In the genomic region with DNA sequence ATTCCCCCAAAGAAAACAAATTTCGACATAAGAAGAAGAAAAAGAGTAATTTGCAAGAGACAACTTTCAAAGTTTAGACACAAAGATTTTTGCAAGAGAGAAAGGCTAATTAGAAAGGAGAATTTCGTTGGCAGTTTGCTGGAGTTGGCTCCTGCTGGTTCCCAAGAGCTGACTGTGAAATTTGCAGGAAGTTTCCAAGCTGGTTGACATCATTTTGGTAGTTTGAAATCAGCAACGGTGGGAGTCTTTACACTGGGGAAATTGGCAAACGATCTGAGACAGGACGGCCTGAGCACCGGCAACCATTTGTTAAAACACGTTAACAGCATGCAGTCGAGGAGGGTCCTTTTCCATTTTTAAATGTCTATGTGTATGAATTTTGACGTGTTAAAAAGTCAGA, we compare ENCODE assay signal across 12 mouse cellular contexts.
A peak's percentile ranks its signal among the peaks of the same experiment; 100 is the strongest.
DNase-seq lines count a peak whose midpoint lies in the region; ATAC-seq and TF ChIP-seq lines count a peak whose summit lies in the region.
"Had no signal": no experiment of that assay in that cellular context is flagged by ENCODE, and none has a peak within 500 bp of the region (broad histone marks: within the 10 kb centered on the region; RNA-seq: fewer than 3 reads in every experiment).

No protein-coding gene starts in this region.

- H3K4me3 ChIP-seq in forebrain, embryonic 14.5 days (ENCODE audit: low read depth, low read length) = no peak overlapping the region
- no peak overlapping the region for H3K4me3 ChIP-seq in forebrain, embryonic 13.5 days
- H3K4me3 ChIP-seq in heart, embryonic 11.5 days (ENCODE audit: low read depth, low read length) = no peak overlapping the region
- H3K4me3 ChIP-seq in limb, embryonic 14.5 days (replicated peaks; ENCODE audit: low read length) = no peak overlapping the region
- no peak overlapping the region for H3K4me3 ChIP-seq in limb, embryonic 10.5 days
- H3K4me3 ChIP-seq: neural tube, embryonic 12.5 days had no signal

- H3K9me3 ChIP-seq in forebrain, embryonic 14.5 days (replicated peaks; ENCODE audit: control insufficient read depth, low read length) = no peaks in the 10 kb centered on the region
- H3K9me3 ChIP-seq in forebrain, embryonic 13.5 days (replicated peaks) = no peaks in the 10 kb centered on the region
- H3K9me3 ChIP-seq in heart, embryonic 11.5 days (replicated peaks; ENCODE audit: control insufficient read depth, low read length) = no peaks in the 10 kb centered on the region
- no peaks in the 10 kb centered on the region for H3K9me3 ChIP-seq in limb, embryonic 14.5 days (ENCODE audit: control insufficient read depth, low read length)
- no peaks in the 10 kb centered on the region for H3K9me3 ChIP-seq in limb, embryonic 10.5 days (replicated peaks)
- H3K9me3 ChIP-seq: neural tube, embryonic 12.5 days had no signal

- WGBS in forebrain, embryonic 14.5 days = 39% methylated on average over 9 of the region's 9 CpGs
- WGBS in forebrain, embryonic 13.5 days = 46% methylated on average over 9 of the region's 9 CpGs
- 52% methylated on average over 9 of the region's 9 CpGs for WGBS in heart, embryonic 11.5 days (ENCODE audit: insufficient replicate concordance)
- WGBS in limb, embryonic 14.5 days = 38% methylated on average over 9 of the region's 9 CpGs
- WGBS in limb, embryonic 10.5 days = 59% methylated on average over 9 of the region's 9 CpGs

- no peak overlapping the region for H3K4me2 ChIP-seq in forebrain, embryonic 14.5 days (ENCODE audit: low read length)
- H3K4me2 ChIP-seq in forebrain, embryonic 13.5 days = no peak overlapping the region
- no peak overlapping the region for H3K4me2 ChIP-seq in heart, embryonic 11.5 days
- no peak overlapping the region for H3K4me2 ChIP-seq in limb, embryonic 14.5 days (replicated peaks; ENCODE audit: low read depth, low read length, severe bottlenecking)
- H3K4me2 ChIP-seq: neural tube, embryonic 12.5 days had no signal

- intact Hi-C loops in heart, postnatal 10 days (cut with DNase I) = no loop called here

- ATAC-seq in forebrain, embryonic 14.5 days = no peak; the same call in 1 of the 2 replicates
- no peak for ATAC-seq in forebrain, embryonic 13.5 days
- ATAC-seq in heart, embryonic 11.5 days (replicated peaks; ENCODE audit: insufficient number of reproducible peaks, low FRiP score, low TSS enrichment) = no peak
- no peak for ATAC-seq in limb, embryonic 14.5 days (ENCODE audit: low FRiP score, low read depth)
- ATAC-seq: inflammation-experienced regulatory T-cells, adult 6 months had no signal

- no peaks in the 10 kb centered on the region for H3K4me1 ChIP-seq in forebrain, embryonic 14.5 days (ENCODE audit: control insufficient read depth, insufficient read depth, low read length)
- no peaks in the 10 kb centered on the region for H3K4me1 ChIP-seq in forebrain, embryonic 13.5 days
- H3K4me1 ChIP-seq in heart, embryonic 11.5 days (ENCODE audit: control insufficient read depth, insufficient read depth, low read length) = peaks cover 4% of the 10 kb centered on the region; the same call in 1 of the 2 replicates
- peaks cover 20% of the 10 kb centered on the region for H3K4me1 ChIP-seq in limb, embryonic 14.5 days (ENCODE audit: control insufficient read depth, insufficient read depth, low read length)
- H3K4me1 ChIP-seq in limb, embryonic 10.5 days = peaks cover 32% of the 10 kb centered on the region
- H3K4me1 ChIP-seq: neural tube, embryonic 12.5 days had no signal

- DNase-seq in forebrain, embryonic 14.5 days (ENCODE audit: low spot score) = peak; percentile 73
- peak; percentile 39 to 47 for DNase-seq in heart, postnatal 10 days
- DNase-seq in limb, embryonic 14.5 days (ENCODE audit: low spot score) = peak; percentile 10
- no peak for DNase-seq in limb, embryonic 10.5 days (ENCODE audit: low spot score)
- peak; percentile 25 for DNase-seq in layer of hippocampus, adult 9-11 months
- no peak for DNase-seq in adrenal gland, postnatal 10 days
- DNase-seq: cerebellum, postnatal 25 days had no signal

- no peak for TF ChIP-seq POLR2A in limb, embryonic 14.5 days (IDR thresholded peaks at IDR 0.05; ENCODE audit: borderline replicate concordance, extremely low read depth, insufficient read depth, insufficient read length)

- H3K27me3 ChIP-seq in forebrain, embryonic 14.5 days (replicated peaks; ENCODE audit: control insufficient read depth, insufficient read depth, low read length) = no peaks in the 10 kb centered on the region
- no peaks in the 10 kb centered on the region for H3K27me3 ChIP-seq in forebrain, embryonic 13.5 days
- no peaks in the 10 kb centered on the region for H3K27me3 ChIP-seq in heart, embryonic 11.5 days (ENCODE audit: control insufficient read depth, insufficient read depth, low read length)
- no peaks in the 10 kb centered on the region for H3K27me3 ChIP-seq in limb, embryonic 14.5 days (ENCODE audit: control insufficient read depth, insufficient read depth, low read length)
- H3K27me3 ChIP-seq in limb, embryonic 10.5 days (ENCODE audit: low read depth, poor library complexity, severe bottlenecking) = no peaks in the 10 kb centered on the region
- H3K27me3 ChIP-seq: neural tube, embryonic 12.5 days had no signal

- H3K9ac ChIP-seq in forebrain, embryonic 14.5 days (ENCODE audit: low read length) = no peak overlapping the region
- H3K9ac ChIP-seq in forebrain, embryonic 13.5 days = no peak overlapping the region
- no peak overlapping the region for H3K9ac ChIP-seq in heart, embryonic 11.5 days (ENCODE audit: low read depth, low read length)
- H3K9ac ChIP-seq in limb, embryonic 14.5 days (ENCODE audit: low read depth, low read length, severe bottlenecking) = no peak overlapping the region
- H3K9ac ChIP-seq: liver, embryonic 14.5 days; neural tube, embryonic 12.5 days had no signal

- H3K36me3 ChIP-seq in forebrain, embryonic 14.5 days (ENCODE audit: control insufficient read depth, insufficient read depth, low read length) = no peaks in the 10 kb centered on the region
- no peaks in the 10 kb centered on the region for H3K36me3 ChIP-seq in forebrain, embryonic 13.5 days (ENCODE audit: poor library complexity, severe bottlenecking)
- H3K36me3 ChIP-seq in heart, embryonic 11.5 days (ENCODE audit: control insufficient read depth, insufficient read depth, low read length) = no peaks in the 10 kb centered on the region
- no peaks in the 10 kb centered on the region for H3K36me3 ChIP-seq in limb, embryonic 14.5 days (ENCODE audit: control insufficient read depth, insufficient read depth, low read length)
- H3K36me3 ChIP-seq in limb, embryonic 10.5 days = no peaks in the 10 kb centered on the region
- H3K36me3 ChIP-seq: neural tube, embryonic 12.5 days had no signal

- no peak overlapping the region for H3K27ac ChIP-seq in forebrain, embryonic 14.5 days (ENCODE audit: low read depth, low read length)
- H3K27ac ChIP-seq in forebrain, embryonic 13.5 days = no peak overlapping the region
- no peak overlapping the region for H3K27ac ChIP-seq in heart, embryonic 11.5 days (ENCODE audit: low read depth, low read length)
- no peak overlapping the region for H3K27ac ChIP-seq in limb, embryonic 14.5 days (replicated peaks; ENCODE audit: low read depth, low read length)
- no peak overlapping the region for H3K27ac ChIP-seq in limb, embryonic 10.5 days
- H3K27ac ChIP-seq: liver, embryonic 14.5 days; neural tube, embryonic 12.5 days had no signal

Comparison
In these comparisons a context has a peak if more than half of its experiments do, and no peak if none do; other contexts are left out.
1. DNase-seq: peak in forebrain, embryonic 14.5 days (single experiment), heart, postnatal 10 days (2 of 2), limb, embryonic 14.5 days (single experiment) and layer of hippocampus, adult 9-11 months (single experiment); none in limb, embryonic 10.5 days (single experiment) and adrenal gland, postnatal 10 days (single experiment).